Mouse (Mus musculus): ENCODE results near the gene Fam120a. TPM values are rescaled to one million over a fixed set of nuclear protein-coding genes. Genes with fewer than 3 reads are reported as not detected.

Fam120a gene
- polyA plus RNA-seq, 1 experiment = 73.5 TPM

DNA sequence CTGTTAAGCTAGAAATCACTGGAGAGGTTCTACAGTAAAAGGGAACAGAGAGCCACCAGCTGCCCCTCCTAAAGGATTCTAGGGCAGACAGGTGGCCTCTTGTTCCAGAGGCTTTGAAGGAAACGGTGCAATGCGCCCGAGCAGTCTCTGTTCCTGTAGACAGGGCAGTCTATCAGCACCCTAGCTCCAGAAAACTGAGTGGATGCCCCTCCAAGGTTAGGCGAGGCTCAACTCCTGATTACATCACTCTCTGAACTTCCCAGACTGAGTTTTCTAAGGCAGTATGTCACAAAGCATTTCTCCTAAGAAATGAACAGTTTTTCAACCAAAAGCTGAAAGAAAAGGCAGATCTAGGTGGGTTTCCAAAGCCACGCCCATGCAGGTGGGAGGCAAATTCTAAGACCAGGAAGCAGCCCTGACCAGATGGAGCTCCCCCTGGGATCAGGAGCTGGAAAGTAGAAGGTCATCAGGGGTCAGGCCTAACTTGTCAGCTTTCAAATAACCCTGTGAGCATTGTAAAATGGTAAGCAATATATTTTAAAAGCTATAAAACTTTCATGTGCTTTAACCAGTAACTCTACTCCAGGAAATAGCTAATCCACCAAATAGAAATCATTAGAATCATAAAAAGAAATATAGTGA, 17.1 kb downstream of the Fam120a start:
- H3K4me3 ChIP-seq (ENCODE audit: insufficient read depth, poor library complexity, severe bottlenecking) = no peak overlapping the region
- TF ChIP-seq MAX (IDR thresholded peaks at IDR 0.05) (no peak), FOSL1 (IDR thresholded peaks at IDR 0.05; ENCODE audit: insufficient read depth, low read length, poor library complexity, severe bottlenecking) (no peak), MYOD1 (IDR thresholded peaks at IDR 0.05; ENCODE audit: control insufficient read depth, insufficient read length, low read depth) (no peak), MYOG (IDR thresholded peaks at IDR 0.05; ENCODE audit: control insufficient read depth, extremely low read depth, insufficient read length) (no peak), CEBPB (IDR thresholded peaks at IDR 0.05; ENCODE audit: low read depth) (no peak), CTCF (IDR thresholded peaks at IDR 0.05; ENCODE audit: control insufficient read depth, insufficient read depth, insufficient read length) (no peak), USF1 (IDR thresholded peaks at IDR 0.05; ENCODE audit: low read depth) (no peak)
- H3K27me3 ChIP-seq (ENCODE audit: control insufficient read depth, insufficient read depth, insufficient read length) = no peaks in the 10 kb centered on the region
- H3ac ChIP-seq (ENCODE audit: control insufficient read depth, insufficient read length, low read depth) = no peak overlapping the region
- peaks cover 87% of the 10 kb centered on the region for H3K79me3 ChIP-seq (ENCODE audit: low read depth)
- H3K79me2 ChIP-seq (ENCODE audit: control insufficient read depth, insufficient read depth) = peaks cover 100% of the 10 kb centered on the region
- H3K36me3 ChIP-seq (ENCODE audit: control insufficient read depth, insufficient read depth) = peaks cover 32% of the 10 kb centered on the region

DNA sequence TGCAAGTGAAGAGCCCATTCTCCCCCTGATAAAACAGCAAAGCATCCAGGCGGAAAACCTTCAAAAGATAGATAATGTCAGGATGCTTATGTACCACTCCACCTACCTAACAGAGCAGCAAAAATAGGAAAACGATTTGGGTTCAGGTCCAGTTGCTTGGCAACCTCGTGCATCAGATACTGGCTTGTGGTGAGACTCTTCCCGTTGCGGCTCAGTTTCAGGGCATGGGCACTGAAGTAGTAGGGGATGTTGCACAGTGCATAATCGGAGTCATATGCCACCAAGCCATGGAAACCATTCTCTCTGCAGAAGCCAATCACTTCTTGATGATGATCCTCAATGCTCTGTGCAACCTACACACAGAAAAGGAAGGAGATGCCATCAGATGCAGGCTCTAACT, 18.9 kb downstream of the Fam120a start:
- H3K36me3 ChIP-seq (ENCODE audit: control insufficient read depth, insufficient read depth) = peaks cover 49% of the 10 kb centered on the region
- peaks cover 81% of the 10 kb centered on the region for H3K79me3 ChIP-seq (ENCODE audit: low read depth)
- H3K27me3 ChIP-seq (ENCODE audit: control insufficient read depth, insufficient read depth, insufficient read length) = no peaks in the 10 kb centered on the region
- TF ChIP-seq FOSL1 (IDR thresholded peaks at IDR 0.05; ENCODE audit: insufficient read depth, low read length, poor library complexity, severe bottlenecking) (no peak), MAX (IDR thresholded peaks at IDR 0.05) (no peak), CTCF (IDR thresholded peaks at IDR 0.05; ENCODE audit: control insufficient read depth, insufficient read depth, insufficient read length) (no peak), USF1 (IDR thresholded peaks at IDR 0.05; ENCODE audit: low read depth) (no peak), CEBPB (IDR thresholded peaks at IDR 0.05; ENCODE audit: low read depth) (no peak)
- H3ac ChIP-seq (ENCODE audit: control insufficient read depth, insufficient read length, low read depth) = no peak overlapping the region
- H3K79me2 ChIP-seq (ENCODE audit: control insufficient read depth, insufficient read depth) = peaks cover 98% of the 10 kb centered on the region
- no peak overlapping the region for H3K4me3 ChIP-seq (ENCODE audit: insufficient read depth, poor library complexity, severe bottlenecking)

DNA sequence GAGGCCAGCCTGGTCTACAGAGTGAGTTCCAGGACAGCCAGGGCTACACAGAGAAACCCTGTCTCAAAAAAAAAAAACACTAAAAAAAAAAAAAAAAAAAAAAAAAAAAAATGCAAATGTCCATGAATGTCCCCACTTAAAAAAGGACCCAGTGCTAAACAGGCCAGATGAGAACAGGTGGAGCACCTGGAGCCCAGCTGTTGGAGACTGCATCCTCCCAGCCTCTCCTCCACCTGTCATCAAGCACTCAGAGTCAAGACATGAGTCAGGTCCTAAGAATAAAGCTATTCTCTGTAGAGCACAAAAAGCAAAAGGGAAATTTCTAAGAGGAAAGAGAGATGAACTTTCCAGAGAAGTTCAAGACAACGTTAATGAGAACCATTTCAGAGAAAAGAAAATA, 23.2 kb downstream of the Fam120a start:
- H3K4me3 ChIP-seq (ENCODE audit: insufficient read depth, poor library complexity, severe bottlenecking) = no peak overlapping the region
- no peak overlapping the region for H3ac ChIP-seq (ENCODE audit: control insufficient read depth, insufficient read length, low read depth)
- H3K79me2 ChIP-seq (ENCODE audit: control insufficient read depth, insufficient read depth) = peaks cover 97% of the 10 kb centered on the region
- TF ChIP-seq MYOD1 (IDR thresholded peaks at IDR 0.05; ENCODE audit: control insufficient read depth, insufficient read length, low read depth) = no peak
- peaks cover 62% of the 10 kb centered on the region for H3K79me3 ChIP-seq (ENCODE audit: low read depth)
- H3K27me3 ChIP-seq (ENCODE audit: control insufficient read depth, insufficient read depth, insufficient read length) = no peaks in the 10 kb centered on the region
- peaks cover 86% of the 10 kb centered on the region for H3K36me3 ChIP-seq (ENCODE audit: control insufficient read depth, insufficient read depth)

DNA sequence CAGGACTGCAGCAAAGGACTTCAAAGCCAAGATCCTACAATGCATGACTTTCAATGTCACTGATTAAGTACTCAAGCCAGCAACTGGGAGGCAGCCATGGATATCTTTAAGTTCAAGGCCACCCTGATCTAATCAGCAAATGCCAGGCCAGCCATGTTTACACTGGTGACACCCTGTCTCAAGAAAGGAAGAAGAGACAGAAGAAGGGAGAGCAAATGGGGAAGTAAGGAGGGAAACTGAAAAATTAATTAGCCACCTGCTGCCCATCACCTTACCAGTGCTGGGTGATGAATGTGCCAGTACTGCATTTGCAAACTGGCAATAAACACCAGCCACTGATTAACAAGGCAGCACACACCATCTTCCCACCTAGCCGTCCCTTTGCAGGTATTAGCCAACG, 25.3 kb downstream of the Fam120a start:
- no peak for TF ChIP-seq CTCF (IDR thresholded peaks at IDR 0.05; ENCODE audit: control insufficient read depth, insufficient read depth, insufficient read length)
- TF ChIP-seq CEBPB (IDR thresholded peaks at IDR 0.05; ENCODE audit: low read depth) = no peak
- no peak for TF ChIP-seq FOSL1 (IDR thresholded peaks at IDR 0.05; ENCODE audit: insufficient read depth, low read length, poor library complexity, severe bottlenecking)
- TF ChIP-seq MAX (IDR thresholded peaks at IDR 0.05) = no peak
- TF ChIP-seq USF1 (IDR thresholded peaks at IDR 0.05; ENCODE audit: low read depth) = no peak
- no peak for TF ChIP-seq MYOD1 (IDR thresholded peaks at IDR 0.05; ENCODE audit: control insufficient read depth, insufficient read length, low read depth)
- no peak for TF ChIP-seq MYOG (IDR thresholded peaks at IDR 0.05; ENCODE audit: control insufficient read depth, extremely low read depth, insufficient read length)
- Histone ChIP-seq H3K4me3 (ENCODE audit: insufficient read depth, poor library complexity, severe bottlenecking) (no peak overlapping the region), H3K79me2 (ENCODE audit: control insufficient read depth, insufficient read depth) (peaks cover 96% of the 10 kb centered on the region), H3K27me3 (ENCODE audit: control insufficient read depth, insufficient read depth, insufficient read length) (no peaks in the 10 kb centered on the region), H3ac (ENCODE audit: control insufficient read depth, insufficient read length, low read depth) (no peak overlapping the region), H3K79me3 (ENCODE audit: low read depth) (peaks cover 55% of the 10 kb centered on the region), H3K36me3 (ENCODE audit: control insufficient read depth, insufficient read depth) (peaks cover 74% of the 10 kb centered on the region)

DNA sequence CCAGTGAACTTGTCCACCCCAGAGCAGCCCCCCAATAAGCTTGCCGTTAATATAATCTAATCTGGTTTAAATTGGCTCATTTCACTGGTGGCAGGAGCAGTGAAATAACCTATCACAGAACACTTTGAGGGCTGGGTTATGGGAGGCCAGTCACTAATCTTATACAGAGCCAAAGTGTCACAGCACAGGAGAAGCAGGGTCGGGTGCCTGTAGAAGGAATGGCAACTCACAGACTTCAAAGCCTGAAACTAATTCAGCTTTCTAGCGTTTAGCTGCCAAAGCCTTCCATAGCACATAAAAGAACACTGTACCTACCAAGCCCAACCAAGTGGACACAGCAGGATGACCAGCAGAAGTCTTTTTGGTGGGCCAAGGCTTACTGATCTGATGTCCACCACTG, 26.0 kb downstream of the Fam120a start:
- Histone ChIP-seq H3K79me3 (ENCODE audit: low read depth) (peaks cover 58% of the 10 kb centered on the region), H3K4me3 (ENCODE audit: insufficient read depth, poor library complexity, severe bottlenecking) (no peak overlapping the region), H3K36me3 (ENCODE audit: control insufficient read depth, insufficient read depth) (peaks cover 68% of the 10 kb centered on the region), H3K27me3 (ENCODE audit: control insufficient read depth, insufficient read depth, insufficient read length) (no peaks in the 10 kb centered on the region), H3ac (ENCODE audit: control insufficient read depth, insufficient read length, low read depth) (no peak overlapping the region), H3K79me2 (ENCODE audit: control insufficient read depth, insufficient read depth) (peaks cover 96% of the 10 kb centered on the region)
- TF ChIP-seq CTCF (IDR thresholded peaks at IDR 0.05; ENCODE audit: control insufficient read depth, insufficient read depth, insufficient read length) (no peak), FOSL1 (IDR thresholded peaks at IDR 0.05; ENCODE audit: insufficient read depth, low read length, poor library complexity, severe bottlenecking) (no peak)

DNA sequence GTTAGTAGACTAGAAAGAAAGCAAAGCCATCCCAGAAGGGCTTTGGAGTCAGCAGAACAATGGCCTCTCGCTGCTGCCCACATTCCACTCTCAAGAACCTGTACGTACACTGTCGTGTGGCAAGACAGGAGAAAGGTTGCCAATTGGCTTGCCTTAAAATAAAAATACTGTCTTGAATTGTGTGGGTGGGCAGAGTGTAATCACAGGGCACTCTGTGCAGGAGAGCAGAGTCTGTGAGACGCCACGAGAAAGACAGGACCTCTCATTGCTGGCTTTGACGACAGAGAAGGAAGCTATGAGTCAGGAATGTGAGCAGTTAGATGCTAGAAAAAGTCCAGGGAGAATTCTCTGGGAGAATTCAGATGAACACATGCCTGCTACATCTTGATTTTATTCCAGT, 33.2 kb downstream of the Fam120a start:
- Histone ChIP-seq H3K79me3 (ENCODE audit: low read depth) (peaks cover 43% of the 10 kb centered on the region), H3K36me3 (ENCODE audit: control insufficient read depth, insufficient read depth) (peaks cover 54% of the 10 kb centered on the region), H3K4me3 (ENCODE audit: insufficient read depth, poor library complexity, severe bottlenecking) (no peak overlapping the region), H3K79me2 (ENCODE audit: control insufficient read depth, insufficient read depth) (peaks cover 88% of the 10 kb centered on the region), H3ac (ENCODE audit: control insufficient read depth, insufficient read length, low read depth) (no peak overlapping the region), H3K27me3 (ENCODE audit: control insufficient read depth, insufficient read depth, insufficient read length) (no peaks in the 10 kb centered on the region)
- no peak for TF ChIP-seq CEBPB (IDR thresholded peaks at IDR 0.05; ENCODE audit: low read depth)
- TF ChIP-seq FOSL1 (IDR thresholded peaks at IDR 0.05; ENCODE audit: insufficient read depth, low read length, poor library complexity, severe bottlenecking) = no peak
- TF ChIP-seq MYOD1 (IDR thresholded peaks at IDR 0.05; ENCODE audit: control insufficient read depth, insufficient read length, low read depth) = no peak
- TF ChIP-seq MAX (IDR thresholded peaks at IDR 0.05) = no peak
- no peak for TF ChIP-seq CTCF (IDR thresholded peaks at IDR 0.05; ENCODE audit: control insufficient read depth, insufficient read depth, insufficient read length)
- TF ChIP-seq USF1 (IDR thresholded peaks at IDR 0.05; ENCODE audit: low read depth) = no peak
- no peak for TF ChIP-seq MYOG (IDR thresholded peaks at IDR 0.05; ENCODE audit: control insufficient read depth, extremely low read depth, insufficient read length)

Measured in C2C12 (cell line).